Mouse (Mus musculus): Measurements from ENCODE around the gene Itpr2. TPM values are rescaled to one million over a fixed set of nuclear protein-coding genes. Genes with fewer than 3 reads are reported as not detected.

The Itpr2 gene
- polyA plus RNA-seq, 1 experiment = 18.0 TPM

GRCm38 (mm10) chr6:146340951-146341350 is 161.1 kb downstream of the Itpr2 start:
- TF ChIP-seq CTCF (IDR thresholded peaks at IDR 0.05; ENCODE audit: extremely low read depth, insufficient read depth, insufficient read length, insufficient replicate concordance) (no peak), POLR2A (IDR thresholded peaks at IDR 0.05; ENCODE audit: low read depth, low read length) (no peak)
- H3K27me3 ChIP-seq (ENCODE audit: control insufficient read depth, insufficient read depth, low read length) = no peaks in the 10 kb centered on the region
- no peak overlapping the region for H3K4me3 ChIP-seq (ENCODE audit: extremely low read depth, insufficient read depth, insufficient read length)
- DNase-seq (ENCODE audit: low read depth in 1 of 2, low spot score in 2 of 2) = no peak
- H3K27ac ChIP-seq (ENCODE audit: insufficient read depth, low read length) = no peak overlapping the region
- WGBS = 90% methylated on average over 5 of the region's 5 CpGs
- peaks cover 21% of the 10 kb centered on the region for H3K36me3 ChIP-seq (ENCODE audit: control insufficient read depth, insufficient read depth, low read length)
- H3K4me1 ChIP-seq (ENCODE audit: control insufficient read depth, insufficient read depth, insufficient read length) = no peaks in the 10 kb centered on the region

- Histone ChIP-seq H3K4me3 (ENCODE audit: extremely low read depth, insufficient read depth, insufficient read length) (no peak overlapping the region), H3K36me3 (ENCODE audit: control insufficient read depth, insufficient read depth, low read length) (peaks cover 19% of the 10 kb centered on the region), H3K4me1 (ENCODE audit: control insufficient read depth, insufficient read depth, insufficient read length) (no peaks in the 10 kb centered on the region), H3K27me3 (ENCODE audit: control insufficient read depth, insufficient read depth, low read length) (no peaks in the 10 kb centered on the region), H3K27ac (ENCODE audit: insufficient read depth, low read length) (no peak overlapping the region)
- DNase-seq (ENCODE audit: low read depth in 1 of 2, low spot score in 2 of 2) = peak; percentile 4 to 15
- TF ChIP-seq POLR2A (IDR thresholded peaks at IDR 0.05; ENCODE audit: low read depth, low read length) (no peak), CTCF (IDR thresholded peaks at IDR 0.05; ENCODE audit: extremely low read depth, insufficient read depth, insufficient read length, insufficient replicate concordance) (peak; percentile 49; the same call in 1 of the 2 replicates)
- 73% methylated on average over 10 of the region's 10 CpGs for WGBS
Measured at GRCm38 (mm10) chr6:146339779-146340178, 162.2 kb downstream of the Itpr2 start.

GRCm38 (mm10) chr6:146337237-146337636 is 164.8 kb downstream of the Itpr2 start:
- DNase-seq (ENCODE audit: low read depth in 1 of 2, low spot score in 2 of 2) = no peak
- WGBS = 91% methylated on average over 7 of the region's 7 CpGs
- TF ChIP-seq POLR2A (IDR thresholded peaks at IDR 0.05; ENCODE audit: low read depth, low read length) = no peak
- no peaks in the 10 kb centered on the region for H3K27me3 ChIP-seq (ENCODE audit: control insufficient read depth, insufficient read depth, low read length)
- no peak overlapping the region for H3K4me3 ChIP-seq (ENCODE audit: extremely low read depth, insufficient read depth, insufficient read length)
- H3K4me1 ChIP-seq (ENCODE audit: control insufficient read depth, insufficient read depth, insufficient read length) = no peaks in the 10 kb centered on the region
- H3K27ac ChIP-seq (ENCODE audit: insufficient read depth, low read length) = no peak overlapping the region
- peaks cover 11% of the 10 kb centered on the region for H3K36me3 ChIP-seq (ENCODE audit: control insufficient read depth, insufficient read depth, low read length)

GRCm38 (mm10) chr6:146335191-146335590 is 166.8 kb downstream of the Itpr2 start:
- Histone ChIP-seq H3K36me3 (ENCODE audit: control insufficient read depth, insufficient read depth, low read length) (peaks cover 11% of the 10 kb centered on the region), H3K4me3 (ENCODE audit: extremely low read depth, insufficient read depth, insufficient read length) (no peak overlapping the region), H3K4me1 (ENCODE audit: control insufficient read depth, insufficient read depth, insufficient read length) (no peaks in the 10 kb centered on the region), H3K27ac (ENCODE audit: insufficient read depth, low read length) (no peak overlapping the region), H3K27me3 (ENCODE audit: control insufficient read depth, insufficient read depth, low read length) (no peaks in the 10 kb centered on the region)
- 84% methylated on average over 9 of the region's 9 CpGs for WGBS
- DNase-seq (ENCODE audit: low read depth in 1 of 2, low spot score in 2 of 2) = no peak
- no peak for TF ChIP-seq POLR2A (IDR thresholded peaks at IDR 0.05; ENCODE audit: low read depth, low read length)
- no peak for TF ChIP-seq CTCF (IDR thresholded peaks at IDR 0.05; ENCODE audit: extremely low read depth, insufficient read depth, insufficient read length, insufficient replicate concordance)

- no peak for DNase-seq (ENCODE audit: low read depth in 1 of 2, low spot score in 2 of 2)
Measured at GRCm38 (mm10) chr6:146333506-146333905, 168.5 kb downstream of the Itpr2 start.

GRCm38 (mm10) chr6:146331017-146331669 is 170.9 kb downstream of the Itpr2 start:
- 82% methylated on average over 6 of the region's 6 CpGs for WGBS
- peaks cover 24% of the 10 kb centered on the region for H3K36me3 ChIP-seq (ENCODE audit: control insufficient read depth, insufficient read depth, low read length)
- no peak overlapping the region for H3K27ac ChIP-seq (ENCODE audit: insufficient read depth, low read length)
- H3K4me3 ChIP-seq (ENCODE audit: extremely low read depth, insufficient read depth, insufficient read length) = no peak overlapping the region
- TF ChIP-seq CTCF (IDR thresholded peaks at IDR 0.05; ENCODE audit: extremely low read depth, insufficient read depth, insufficient read length, insufficient replicate concordance) = no peak
- TF ChIP-seq POLR2A (IDR thresholded peaks at IDR 0.05; ENCODE audit: low read depth, low read length) = no peak
- no peaks in the 10 kb centered on the region for H3K27me3 ChIP-seq (ENCODE audit: control insufficient read depth, insufficient read depth, low read length)
- no peaks in the 10 kb centered on the region for H3K4me1 ChIP-seq (ENCODE audit: control insufficient read depth, insufficient read depth, insufficient read length)
- no peak for DNase-seq (ENCODE audit: low read depth in 1 of 2, low spot score in 2 of 2)

More at GRCm38 (mm10) chr6:146333506-146333905, 168.5 kb downstream of the Itpr2 start:
- Histone ChIP-seq H3K36me3 (ENCODE audit: control insufficient read depth, insufficient read depth, low read length) (peaks cover 13% of the 10 kb centered on the region), H3K4me3 (ENCODE audit: extremely low read depth, insufficient read depth, insufficient read length) (no peak overlapping the region), H3K27me3 (ENCODE audit: control insufficient read depth, insufficient read depth, low read length) (no peaks in the 10 kb centered on the region), H3K27ac (ENCODE audit: insufficient read depth, low read length) (no peak overlapping the region), H3K4me1 (ENCODE audit: control insufficient read depth, insufficient read depth, insufficient read length) (no peaks in the 10 kb centered on the region)
- TF ChIP-seq POLR2A (IDR thresholded peaks at IDR 0.05; ENCODE audit: low read depth, low read length) = no peak
- no peak for TF ChIP-seq CTCF (IDR thresholded peaks at IDR 0.05; ENCODE audit: extremely low read depth, insufficient read depth, insufficient read length, insufficient replicate concordance)
- WGBS = 94% methylated on average over 3 of the region's 3 CpGs

- DNase-seq (ENCODE audit: low read depth in 1 of 2, low spot score in 2 of 2) = no peak
- Histone ChIP-seq H3K4me3 (ENCODE audit: extremely low read depth, insufficient read depth, insufficient read length) (no peak overlapping the region), H3K36me3 (ENCODE audit: control insufficient read depth, insufficient read depth, low read length) (peaks cover 24% of the 10 kb centered on the region), H3K27ac (ENCODE audit: insufficient read depth, low read length) (no peak overlapping the region), H3K4me1 (ENCODE audit: control insufficient read depth, insufficient read depth, insufficient read length) (no peaks in the 10 kb centered on the region), H3K27me3 (ENCODE audit: control insufficient read depth, insufficient read depth, low read length) (no peaks in the 10 kb centered on the region)
- no peak for TF ChIP-seq POLR2A (IDR thresholded peaks at IDR 0.05; ENCODE audit: low read depth, low read length)
- TF ChIP-seq CTCF (IDR thresholded peaks at IDR 0.05; ENCODE audit: extremely low read depth, insufficient read depth, insufficient read length, insufficient replicate concordance) = no peak
- WGBS = 84% methylated on average over 3 of the region's 3 CpGs
Measured at GRCm38 (mm10) chr6:146329079-146329478, 172.9 kb downstream of the Itpr2 start.
